Mouse (Mus musculus) lung, postnatal 10 days (tissue): ENCODE data around the gene Eif5a.

Experiments
- DNase-seq: peaks from one replicate; pipeline ENCODE4 v3.0.0; 2021

Eif5a gene

GRCm38 (mm10) chr11:69870289-69871069 is 51.3 kb downstream of the Eif5a start:
- no peak for DNase-seq

GRCm38 (mm10) chr11:69867335-69867734 is 54.4 kb downstream of the Eif5a start:
- DNase-seq: no peak
